Mouse (Mus musculus) kidney, postnatal 0 days (tissue): ENCODE measurements around the gene LTO1. TPM values are rescaled to one million over a fixed set of nuclear protein-coding genes. Genes with fewer than 3 reads are reported as not detected.

Source experiments
- ATAC-seq: fragments of 200-750 bp; cut with Nextera tagmentation; replicated peaks from 2 replicates; pipeline ENCODE4 v1.8.0; 2017; ENCODE audit warnings: low read depth, moderate number of reproducible peaks, moderate TSS enrichment, moderate library complexity; ENCODE audit not compliant: low FRiP score
- DNase-seq: peaks from one replicate; pipeline ENCODE4 v3.0.0-alpha.2; 2016; ENCODE audit warnings: low spot score
- H3K27ac ChIP-seq: fragments of 300-500 bp; sonication (generic); 2 replicates; pipeline ENCODE4 v1.5.1; 2014; ENCODE audit warnings: mild to moderate bottlenecking
- H3K27me3 ChIP-seq: fragments of 300-500 bp; sonication (generic); 2 replicates; pipeline ENCODE4 v1.6.1; 2014; ENCODE audit warnings: low read length, mixed read lengths; ENCODE audit not compliant: insufficient read depth
- H3K36me3 ChIP-seq: fragments of 300-500 bp; sonication (generic); 2 replicates; pipeline ENCODE4 v1.6.1; 2014; ENCODE audit warnings: low read length, mixed read lengths; ENCODE audit not compliant: insufficient read depth
- H3K4me1 ChIP-seq: fragments of 300-500 bp; sonication (generic); replicated peaks from 2 replicates; pipeline ENCODE4 v1.6.1; 2014; ENCODE audit warnings: antibody characterized with exemption, low read length, mixed read lengths; ENCODE audit not compliant: insufficient read depth
- H3K4me2 ChIP-seq: fragments of 300-500 bp; sonication (generic); 2 replicates; pipeline ENCODE4 v1.6.1; 2014; ENCODE audit warnings: mild to moderate bottlenecking, low read length, moderate library complexity, mixed read lengths
- H3K4me3 ChIP-seq: fragments of 300-500 bp; sonication (generic); replicated peaks from 2 replicates; pipeline ENCODE4 v1.5.1; 2014; ENCODE audit warnings: low read depth, low read length
- H3K9ac ChIP-seq: fragments of 300-500 bp; sonication (generic); 2 replicates; pipeline ENCODE4 v1.6.1; 2014; ENCODE audit warnings: low read depth, low read length
- H3K9me3 ChIP-seq: fragments of 300-500 bp; sonication (generic); replicated peaks from 2 replicates; pipeline ENCODE4 v1.6.1; 2016; ENCODE audit warnings: low read length, inconsistent platforms, mixed read lengths
- CTCF ChIP-seq: IDR thresholded peaks from 2 replicates; pipeline ENCODE4 v1.5.1; 2016; ENCODE audit warnings: antibody characterized with exemption, low read depth, mild to moderate bottlenecking, moderate library complexity
- WGBS: fragments of 180-500 bp; shearing (Covaris S2); extraction: QIAGEN DNeasy Blood & Tissue Kit; methylation state at CpG from one replicate; pipeline ENCODE4 v1.1.7; 2014; 5-methylcytosine and 5-hydroxymethylcytosine counted together
- polyA plus RNA-seq: library from polyadenylated mRNA; unstranded; fragments of >200 nt; fragmentation: Nextera tagmentation; extraction: Ambion mirVana; gene quantifications from 2 replicates; pipeline ENCODE4 v1.2.1, GENCODE M21; 2015

Gene LTO1
- polyA plus RNA-seq, 1 experiment from 2014 or later: 22.4 TPM

DNA sequence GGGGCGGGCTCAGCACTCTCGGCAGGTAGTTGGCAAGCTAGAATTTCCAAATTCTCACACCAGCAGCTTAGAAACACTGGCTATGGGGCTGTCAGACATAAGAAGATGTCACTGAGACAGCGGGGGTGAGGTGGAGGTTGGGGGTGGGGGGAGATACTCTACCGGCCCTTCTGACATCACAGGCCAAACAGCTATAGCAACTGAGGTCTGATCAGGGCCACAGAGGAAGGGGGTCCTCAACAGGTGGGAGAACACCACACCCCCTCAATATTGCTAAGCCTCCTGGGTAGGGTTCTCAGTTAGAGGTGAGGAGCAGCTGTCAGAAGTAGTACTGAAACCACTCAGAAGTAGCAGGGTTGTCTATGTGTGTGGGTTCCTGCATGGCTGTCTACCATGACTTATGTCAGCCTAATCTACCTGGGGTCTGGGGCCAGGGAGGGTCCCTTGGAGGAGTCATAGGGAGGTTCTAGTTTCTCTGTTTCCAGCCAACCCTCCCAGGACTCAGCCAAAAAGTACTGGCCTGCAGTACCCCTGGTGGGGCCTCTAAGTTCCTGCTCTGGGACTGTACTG is 21.5 kb downstream of the LTO1 start:
- Histone ChIP-seq H3K27ac (no peak overlapping the region), H3K9me3 (no peaks in the 10 kb centered on the region), H3K36me3 (peaks cover 38% of the 10 kb centered on the region), H3K4me3 (no peak overlapping the region), H3K9ac (no peak overlapping the region), H3K4me2 (peak overlapping the region; percentile 99; the same call in 1 of the 2 replicates), H3K4me1 (peaks cover 4% of the 10 kb centered on the region; the same call in 1 of the 2 replicates), H3K27me3 (no peaks in the 10 kb centered on the region)
- no peak for TF ChIP-seq CTCF
- 72% methylated on average over 4 of the region's 4 CpGs for WGBS
- no peak for DNase-seq
- no peak for ATAC-seq

DNA sequence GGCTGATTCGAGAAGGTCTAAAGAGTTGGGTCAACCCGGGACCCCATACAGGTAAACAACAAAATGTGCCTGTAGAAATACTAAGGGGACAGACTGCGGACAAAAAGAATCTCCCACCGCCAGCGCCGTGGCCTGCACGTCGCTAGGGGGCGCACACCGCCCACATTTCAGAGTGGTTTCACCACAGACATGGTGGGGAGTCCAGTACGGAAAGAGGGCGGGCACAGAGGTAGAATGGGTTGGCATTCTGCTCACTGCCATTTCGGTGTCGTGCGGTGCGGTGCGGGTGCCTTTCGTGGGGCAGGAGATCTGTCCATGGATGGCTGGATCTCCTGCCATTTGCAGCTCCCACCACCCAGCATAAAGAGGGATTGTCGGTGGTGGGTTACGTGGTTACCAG is 22.6 kb downstream of the LTO1 start:
- peak; percentile 94 for DNase-seq
- Histone ChIP-seq H3K4me3 (peak overlapping the region; percentile 84), H3K4me2 (peak overlapping the region; percentile 99), H3K36me3 (peaks cover 35% of the 10 kb centered on the region), H3K27ac (peak overlapping the region; percentile 92; the same call in 1 of the 2 replicates), H3K9ac (peak overlapping the region; percentile 76), H3K4me1 (peaks cover 9% of the 10 kb centered on the region), H3K9me3 (no peaks in the 10 kb centered on the region), H3K27me3 (no peaks in the 10 kb centered on the region)
- WGBS: 2% methylated on average over 20 of the region's 20 CpGs
- peak; percentile 6 for ATAC-seq
- peak; percentile 98 for TF ChIP-seq CTCF

- no peak for DNase-seq
- Histone ChIP-seq H3K9ac (peak overlapping the region; percentile 76), H3K27me3 (no peaks in the 10 kb centered on the region), H3K36me3 (peaks cover 30% of the 10 kb centered on the region), H3K4me3 (peak overlapping the region; percentile 84), H3K4me1 (peaks cover 14% of the 10 kb centered on the region), H3K4me2 (peak overlapping the region; percentile 99), H3K9me3 (no peaks in the 10 kb centered on the region), H3K27ac (peak overlapping the region; percentile 92)
- under 1% methylated on average over 39 of the region's 39 CpGs for WGBS
- ATAC-seq: no peak
- no peak for TF ChIP-seq CTCF
Measured at GRCm38 (mm10) chr7:144937899-144938517, 23.1 kb downstream of the LTO1 start.

DNA sequence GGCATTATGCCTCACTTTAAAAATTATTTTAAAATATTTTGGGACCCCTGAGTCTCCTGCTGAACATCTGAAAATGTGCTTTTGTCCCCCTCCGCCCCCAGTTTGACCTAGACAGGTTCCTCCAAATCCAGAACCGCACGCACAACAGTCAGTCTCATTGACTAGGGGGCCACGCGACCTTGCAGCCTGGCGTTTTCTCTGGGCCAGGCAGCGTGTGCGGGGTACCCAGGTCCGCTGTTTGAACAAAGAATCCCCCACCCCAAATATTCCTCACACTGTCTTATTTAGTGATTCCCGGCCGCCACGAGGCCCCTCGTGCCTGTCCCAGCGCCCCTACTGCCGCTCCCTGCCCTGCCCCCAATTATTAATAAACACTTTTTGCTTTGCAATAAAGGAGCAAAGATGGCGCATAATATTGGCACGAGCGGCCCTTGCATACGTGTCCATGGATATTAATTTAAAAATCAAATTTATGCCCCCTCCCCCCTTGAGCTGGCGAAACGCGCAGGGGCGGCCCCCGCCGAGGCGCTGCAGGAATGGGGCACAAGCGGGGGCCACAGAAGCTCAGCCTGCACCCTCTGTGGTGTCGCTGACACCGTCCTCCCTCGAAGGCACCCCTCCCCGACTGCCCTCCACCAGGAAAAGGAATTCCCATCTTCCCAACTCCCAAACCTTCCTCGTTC is 23.9 kb downstream of the LTO1 start:
- Histone ChIP-seq H3K27me3 (no peaks in the 10 kb centered on the region), H3K36me3 (peaks cover 24% of the 10 kb centered on the region), H3K9me3 (no peaks in the 10 kb centered on the region), H3K4me1 (peaks cover 16% of the 10 kb centered on the region), H3K4me2 (peak overlapping the region; percentile 99), H3K9ac (peak overlapping the region; percentile 76), H3K4me3 (peak overlapping the region; percentile 84), H3K27ac (peak overlapping the region; percentile 92)
- TF ChIP-seq CTCF: no peak
- no peak for ATAC-seq
- DNase-seq: no peak
- under 1% methylated on average over 32 of the region's 32 CpGs for WGBS

- ATAC-seq (peak; percentile 44), DNase-seq (peak; percentile 93)
- no peak; the same call in 1 of the 2 replicates for TF ChIP-seq CTCF
- Histone ChIP-seq H3K4me3 (peak within 1 kb of the TSS; percentile 84), H3K27me3 (no peaks in the 10 kb centered on the region), H3K27ac (peak within 1 kb of the TSS; percentile 92), H3K9ac (peak within 1 kb of the TSS; percentile 76), H3K4me2 (peak within 1 kb of the TSS; percentile 99), H3K36me3 (peaks cover 17% of the 10 kb centered on the region), H3K9me3 (no peaks in the 10 kb centered on the region), H3K4me1 (peaks cover 16% of the 10 kb centered on the region)
- WGBS: under 1% methylated on average over 39 of the region's 45 CpGs
Measured at GRCm38 (mm10) chr7:144939344-144940002, 24.6 kb downstream of the LTO1 start, which contains the start of gene Ccnd1. Ccnd1 (minus strand) TSS chr7:144939925.
